Mouse (Mus musculus) CD4-positive naive resting alpha-beta T cell, adult 57 days (primary cell): Measurements from ENCODE around the gene Aox4. TPM values are rescaled to one million over a fixed set of nuclear protein-coding genes. Genes with fewer than 3 reads are reported as not detected.

ENCODE experiments used
- total RNA-seq: library from RNA; stranded (reverse); gene quantifications from one replicate; pipeline ENCODE4 v1.2.4, GENCODE M21; 2023

Aox4 gene
- not detected for total RNA-seq

DNA sequence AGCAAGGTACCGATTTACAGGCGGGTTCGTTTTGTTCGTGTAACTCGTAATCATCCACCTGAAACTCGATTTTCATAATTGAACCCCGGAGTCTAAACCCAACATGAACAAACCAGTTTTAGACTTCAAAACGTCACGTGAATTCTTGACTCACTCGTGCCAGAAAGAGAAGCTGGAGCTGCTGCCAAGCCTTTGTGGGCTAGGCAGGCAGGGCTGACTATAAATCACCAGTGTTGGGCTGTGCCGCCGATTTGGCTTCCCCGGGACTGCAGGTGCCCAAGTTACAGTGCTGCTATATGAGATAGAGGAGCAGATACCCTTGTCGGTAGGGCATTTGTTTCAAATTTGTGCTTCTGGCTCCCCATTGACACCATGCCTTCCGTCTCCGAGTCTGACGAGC is at the start of gene Aox4:
TSS of gene Aox4 (plus strand) at position 195 of the 400 bp plus-strand sequence.

DNA sequence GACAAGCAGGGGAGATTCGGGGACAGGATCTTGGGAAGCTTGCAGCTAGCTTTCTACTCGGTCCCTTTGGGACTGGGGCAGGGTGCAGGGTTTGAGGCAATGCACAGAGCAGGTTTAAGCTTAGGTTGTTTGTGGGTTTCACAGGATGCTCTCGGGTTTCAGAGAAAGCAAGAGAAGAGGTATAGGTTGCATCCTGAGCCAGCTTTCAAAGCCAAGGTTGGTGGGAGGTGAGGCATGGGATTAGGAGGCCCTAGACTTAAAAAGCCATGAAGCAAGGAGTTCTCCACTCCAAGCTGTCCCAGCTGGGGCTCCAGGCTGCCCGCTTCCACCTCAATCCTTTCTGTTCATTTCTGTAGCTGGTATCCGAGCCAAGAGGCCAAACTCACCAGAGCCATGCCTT is 67.8 kb downstream of the Aox4 start, which contains the start of gene Aox2:
TSS of gene Aox2 (plus strand) at position 301 of the 400 bp plus-strand sequence.

Other genes starting within 250 kb of the Aox4 start
- 0.50 TPM for gene Sgo2a, start 214.4 kb upstream of the Aox4 start, total RNA-seq
- 48.1 TPM for gene Kctd18, start 191.4 kb upstream of the Aox4 start, total RNA-seq
- gene Aox1, start 180.5 kb upstream of the Aox4 start, total RNA-seq: not detected
- gene Aox3, start 97.3 kb upstream of the Aox4 start, total RNA-seq: not detected
- 0.27 TPM for gene Aox2, start 67.9 kb downstream of the Aox4 start, total RNA-seq
- gene Bzw1, start 182.5 kb downstream of the Aox4 start, total RNA-seq: 190 TPM
- 1,770 TPM for gene Clk1, start 213.7 kb downstream of the Aox4 start, total RNA-seq
- gene Nif3l1, start 234.8 kb downstream of the Aox4 start, total RNA-seq: 36.9 TPM
- gene Ppil3, start 235.1 kb downstream of the Aox4 start, total RNA-seq: 42.8 TPM